Mouse (Mus musculus): ENCODE measurements around the gene Rspry1. TPM values are rescaled to one million over a fixed set of nuclear protein-coding genes. Genes with fewer than 3 reads are reported as not detected.

The Rspry1 gene
- polyA plus RNA-seq, 1 experiment from 2014 or later, result 26.0 TPM

DNA sequence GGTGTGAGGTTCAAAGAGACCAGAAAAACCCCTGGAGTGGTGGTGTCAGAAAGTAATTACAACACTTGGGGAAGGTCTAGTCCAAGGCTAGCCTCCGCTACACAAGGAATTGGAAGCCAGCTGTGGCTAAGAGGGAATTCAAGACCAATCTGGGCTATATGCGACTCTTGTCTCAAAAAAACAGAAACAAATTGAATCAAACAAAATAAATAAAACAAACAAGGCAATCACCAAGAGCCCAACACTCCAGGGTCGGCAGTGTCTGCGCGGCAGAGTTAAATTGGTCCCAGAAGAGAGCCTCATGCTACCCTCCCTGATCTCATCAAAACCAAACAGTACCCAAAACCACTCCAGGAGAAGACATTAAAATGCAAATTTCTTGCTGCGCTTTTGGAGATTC, 93.0 kb downstream of the Rspry1 start:
- H3K9ac ChIP-seq, result no peak overlapping the region
- no peak overlapping the region for H3K4me2 ChIP-seq
- no peak overlapping the region for H3K4me3 ChIP-seq
- peaks cover 83% of the 10 kb centered on the region for H3K27me3 ChIP-seq (replicated peaks)
- no peak for ATAC-seq (ENCODE audit: insufficient number of reproducible peaks, low FRiP score)
- H3K27ac ChIP-seq (ENCODE audit: poor library complexity, severe bottlenecking), result no peak overlapping the region
- 4% methylated on average over 6 of the region's 6 CpGs for WGBS
- H3K36me3 ChIP-seq, result no peaks in the 10 kb centered on the region
- peaks cover 15% of the 10 kb centered on the region; the same call in 1 of the 2 replicates for H3K4me1 ChIP-seq (replicated peaks)
- H3K9me3 ChIP-seq (replicated peaks), result no peaks in the 10 kb centered on the region

- peak; percentile 33 for ATAC-seq (ENCODE audit: insufficient number of reproducible peaks, low FRiP score)
- Histone ChIP-seq H3K27ac (ENCODE audit: poor library complexity, severe bottlenecking) (no peak overlapping the region), H3K9me3 (replicated peaks) (no peaks in the 10 kb centered on the region), H3K4me1 (replicated peaks) (peaks cover 15% of the 10 kb centered on the region; the same call in 1 of the 2 replicates), H3K36me3 (no peaks in the 10 kb centered on the region), H3K4me3 (peak overlapping the region; percentile 47), H3K4me2 (peak overlapping the region; percentile 71), H3K27me3 (replicated peaks) (peaks cover 84% of the 10 kb centered on the region), H3K9ac (no peak overlapping the region)
- WGBS, result under 1% methylated on average over 31 of the region's 31 CpGs
Observed at GRCm38 (mm10) chr8:94695341-94695993, 93.7 kb downstream of the Rspry1 start.

DNA sequence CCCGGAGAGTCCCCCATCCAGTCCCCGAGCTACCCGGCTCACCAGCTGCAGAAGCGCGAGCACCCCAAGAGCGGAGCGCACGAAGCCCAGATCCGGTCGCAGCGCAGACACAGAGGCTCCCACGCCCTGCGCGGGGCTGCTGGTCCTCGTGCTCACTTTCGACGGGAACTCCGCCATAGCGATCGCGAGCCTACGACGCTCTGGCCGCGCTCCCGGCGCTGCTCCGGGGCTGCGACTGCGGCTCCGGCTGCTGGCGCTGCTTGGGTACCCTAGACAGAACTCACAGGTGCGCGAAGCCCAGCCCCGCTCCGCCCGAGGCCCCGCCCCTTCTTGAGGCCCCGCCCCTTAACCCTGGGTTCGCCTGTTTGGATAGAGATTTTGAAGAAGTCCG, 94.3 kb downstream of the Rspry1 start, which contains the start of gene Pllp:
TSS of gene Pllp (minus strand) at position 285 of the 391 bp plus-strand sequence.
- Histone ChIP-seq H3K36me3 (no peaks in the 10 kb centered on the region), H3K4me3 (peak within 1 kb of the TSS; percentile 47), H3K9me3 (replicated peaks) (no peaks in the 10 kb centered on the region), H3K4me1 (replicated peaks) (peaks cover 15% of the 10 kb centered on the region; the same call in 1 of the 2 replicates), H3K27me3 (replicated peaks) (peaks cover 79% of the 10 kb centered on the region), H3K9ac (no peak within 1 kb of the TSS), H3K4me2 (peak within 1 kb of the TSS; percentile 71), H3K27ac (ENCODE audit: poor library complexity, severe bottlenecking) (no peak within 1 kb of the TSS)
- ATAC-seq (ENCODE audit: insufficient number of reproducible peaks, low FRiP score), result peak; percentile 72
- under 1% methylated on average over 41 of the region's 41 CpGs for WGBS

- Histone ChIP-seq H3K4me1 (replicated peaks) (peaks cover 15% of the 10 kb centered on the region; the same call in 1 of the 2 replicates), H3K36me3 (no peaks in the 10 kb centered on the region), H3K4me2 (0 out of 2 replicates have a peak overlapping the region, but pooled peaks have one; percentile 71), H3K9ac (no peak overlapping the region), H3K4me3 (peak overlapping the region; percentile 47), H3K27ac (ENCODE audit: poor library complexity, severe bottlenecking) (no peak overlapping the region), H3K9me3 (replicated peaks) (no peaks in the 10 kb centered on the region), H3K27me3 (replicated peaks) (peaks cover 76% of the 10 kb centered on the region)
- WGBS, result 45% methylated on average over 3 of the region's 3 CpGs
- ATAC-seq (ENCODE audit: insufficient number of reproducible peaks, low FRiP score), result no peak
Observed at GRCm38 (mm10) chr8:94696566-94696965, 94.8 kb downstream of the Rspry1 start.

DNA sequence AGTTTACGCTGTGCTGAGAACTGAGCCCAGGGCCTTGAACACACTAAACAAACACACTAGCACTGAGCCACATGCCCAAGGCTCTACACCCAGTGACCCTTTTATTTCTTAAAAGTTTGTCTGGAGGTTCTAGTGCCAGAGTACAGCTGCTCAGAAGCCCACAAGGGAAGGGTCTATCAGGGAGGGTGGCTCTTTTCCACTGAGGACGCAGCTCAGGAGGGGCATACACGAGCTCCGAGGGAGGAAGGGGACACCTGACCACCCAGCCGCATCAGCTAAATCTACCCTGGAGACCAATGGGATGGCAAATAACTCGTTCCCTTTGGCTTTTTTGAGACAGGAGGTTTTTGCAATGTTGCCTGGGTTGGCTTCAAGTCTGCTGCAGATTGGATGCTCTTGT, 96.2 kb downstream of the Rspry1 start:
- H3K9ac ChIP-seq, result no peak overlapping the region
- no peak for ATAC-seq (ENCODE audit: insufficient number of reproducible peaks, low FRiP score)
- no peaks in the 10 kb centered on the region for H3K36me3 ChIP-seq
- H3K4me1 ChIP-seq (replicated peaks), result peaks cover 15% of the 10 kb centered on the region; the same call in 1 of the 2 replicates
- no peaks in the 10 kb centered on the region for H3K9me3 ChIP-seq (replicated peaks)
- peaks cover 63% of the 10 kb centered on the region for H3K27me3 ChIP-seq (replicated peaks)
- no peak overlapping the region for H3K27ac ChIP-seq (ENCODE audit: poor library complexity, severe bottlenecking)
- no peak overlapping the region for H3K4me3 ChIP-seq
- H3K4me2 ChIP-seq, result no peak overlapping the region
- 73% methylated on average over 6 of the region's 6 CpGs for WGBS

- H3K4me2 ChIP-seq, result no peak overlapping the region
- no peak overlapping the region for H3K27ac ChIP-seq (ENCODE audit: poor library complexity, severe bottlenecking)
- peaks cover 49% of the 10 kb centered on the region for H3K27me3 ChIP-seq (replicated peaks)
- H3K9ac ChIP-seq, result no peak overlapping the region
- H3K4me3 ChIP-seq, result no peak overlapping the region
- no peak for ATAC-seq (ENCODE audit: insufficient number of reproducible peaks, low FRiP score)
- no peaks in the 10 kb centered on the region for H3K36me3 ChIP-seq
- no peaks in the 10 kb centered on the region for H3K9me3 ChIP-seq (replicated peaks)
- H3K4me1 ChIP-seq (replicated peaks), result peaks cover 16% of the 10 kb centered on the region; the same call in 1 of the 2 replicates
- 70% methylated on average over 16 of the region's 16 CpGs for WGBS
Observed at GRCm38 (mm10) chr8:94699366-94699765, 97.6 kb downstream of the Rspry1 start.

DNA sequence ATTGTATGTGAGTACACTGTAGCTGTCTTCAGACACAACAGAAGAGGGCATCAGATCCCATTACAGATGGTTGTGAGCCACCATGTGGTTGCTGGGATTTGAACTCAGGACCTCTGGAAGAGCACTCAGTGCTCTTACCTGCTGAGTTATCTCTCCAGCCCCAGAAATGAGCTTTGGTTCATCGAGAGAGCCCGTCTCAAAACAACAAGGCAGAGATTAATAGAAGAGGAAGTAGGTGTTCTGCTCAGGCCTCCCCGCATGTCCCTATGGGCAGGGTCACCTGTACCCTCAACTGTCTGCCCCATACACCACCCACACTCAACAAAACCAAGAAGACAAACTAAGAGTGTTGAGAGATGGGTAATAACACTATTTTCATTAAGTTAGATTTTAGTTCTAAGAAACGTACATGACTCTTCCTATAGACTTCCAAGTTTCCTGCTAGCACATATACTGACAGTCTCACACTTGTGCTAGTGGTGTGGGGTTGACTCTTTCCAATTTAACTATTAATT, 98.7 kb downstream of the Rspry1 start:
- peaks cover 38% of the 10 kb centered on the region for H3K27me3 ChIP-seq (replicated peaks)
- ATAC-seq (ENCODE audit: insufficient number of reproducible peaks, low FRiP score), result no peak
- no peaks in the 10 kb centered on the region for H3K36me3 ChIP-seq
- H3K9ac ChIP-seq, result no peak overlapping the region
- 72% methylated on average over 4 of the region's 4 CpGs for WGBS
- H3K9me3 ChIP-seq (replicated peaks), result no peaks in the 10 kb centered on the region
- peaks cover 20% of the 10 kb centered on the region for H3K4me1 ChIP-seq (replicated peaks)
- no peak overlapping the region for H3K27ac ChIP-seq (ENCODE audit: poor library complexity, severe bottlenecking)
- H3K4me3 ChIP-seq, result no peak overlapping the region
- no peak overlapping the region for H3K4me2 ChIP-seq

DNA sequence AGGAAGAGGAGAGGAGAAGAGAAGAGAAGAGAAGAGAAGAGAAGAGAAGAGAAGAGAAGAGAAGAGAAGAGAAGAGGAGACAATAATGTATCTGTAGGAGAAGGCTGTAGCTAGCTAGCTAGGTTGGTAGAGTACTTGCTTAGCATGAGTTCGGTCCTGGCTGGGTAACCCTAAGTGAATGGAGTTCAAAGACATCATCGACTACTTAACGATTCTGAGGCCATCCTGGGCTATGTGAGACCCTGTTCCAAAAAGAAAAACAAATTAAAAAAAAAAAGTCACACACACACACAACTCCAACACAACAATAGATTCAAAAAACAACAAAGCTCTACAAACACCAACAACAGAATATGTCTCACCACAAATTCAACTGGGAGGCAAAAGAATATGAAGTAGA, 100.4 kb downstream of the Rspry1 start:
- Histone ChIP-seq H3K27ac (ENCODE audit: poor library complexity, severe bottlenecking) (no peak overlapping the region), H3K9me3 (replicated peaks) (no peaks in the 10 kb centered on the region), H3K4me2 (peak overlapping the region; percentile 65), H3K9ac (no peak overlapping the region), H3K4me1 (replicated peaks) (peaks cover 26% of the 10 kb centered on the region), H3K4me3 (peak overlapping the region; percentile 52; the same call in 1 of the 2 replicates), H3K36me3 (no peaks in the 10 kb centered on the region), H3K27me3 (replicated peaks) (peaks cover 21% of the 10 kb centered on the region)
- WGBS, result 68% methylated on average over 3 of the region's 3 CpGs
- ATAC-seq (ENCODE audit: insufficient number of reproducible peaks, low FRiP score), result no peak

DNA sequence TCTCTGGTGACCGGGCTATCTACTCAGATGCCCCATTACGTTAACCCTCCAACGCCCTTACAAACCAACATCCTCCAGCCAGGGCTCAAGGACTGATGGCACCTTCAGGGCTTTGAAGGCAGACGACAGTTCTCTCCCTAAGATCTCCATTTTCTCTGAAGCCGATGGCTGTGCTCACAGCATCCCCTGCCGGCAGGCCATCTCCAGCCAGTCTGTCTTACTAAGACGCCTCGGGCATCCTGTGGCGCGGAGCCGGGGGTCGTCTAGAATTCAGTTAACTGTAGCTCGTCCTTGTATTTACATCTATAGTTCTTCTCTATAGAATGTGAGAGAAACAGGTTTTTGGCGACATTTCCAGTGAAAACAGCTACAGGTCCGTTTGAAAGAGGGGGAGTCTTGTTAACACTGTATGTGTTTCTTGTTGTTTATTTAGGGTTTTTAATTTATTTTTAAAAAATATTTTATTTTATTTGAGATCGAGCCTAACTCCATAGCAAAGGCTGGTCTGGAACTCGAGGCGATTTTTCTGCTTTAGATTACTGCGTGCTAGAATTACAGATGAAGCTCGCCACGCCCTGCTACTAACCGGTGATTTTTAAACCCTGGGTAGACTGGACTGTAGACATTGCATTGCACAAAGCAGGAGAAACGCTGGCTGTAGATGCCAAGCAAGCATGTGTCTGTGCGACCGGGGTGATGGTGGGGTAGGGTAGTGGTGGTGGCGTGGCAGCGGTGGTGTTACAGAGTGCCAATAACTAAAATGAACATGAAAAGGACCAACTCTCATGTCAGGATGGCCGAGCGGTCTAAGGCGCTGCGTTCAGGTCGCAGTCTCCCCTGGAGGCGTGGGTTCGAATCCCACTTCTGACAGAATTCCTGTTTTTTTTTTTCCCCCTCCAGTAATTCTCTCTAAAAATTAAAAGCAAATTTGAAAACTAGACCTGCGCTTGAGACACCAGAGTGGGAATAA, 101.4 kb downstream of the Rspry1 start:
- Histone ChIP-seq H3K27me3 (replicated peaks) (peaks cover 13% of the 10 kb centered on the region), H3K4me3 (peak overlapping the region; percentile 52), H3K27ac (ENCODE audit: poor library complexity, severe bottlenecking) (no peak overlapping the region), H3K9me3 (replicated peaks) (no peaks in the 10 kb centered on the region), H3K4me2 (peak overlapping the region; percentile 65), H3K36me3 (no peaks in the 10 kb centered on the region), H3K9ac (peak overlapping the region; percentile 42; the same call in 1 of the 2 replicates), H3K4me1 (replicated peaks) (peaks cover 28% of the 10 kb centered on the region)
- WGBS, result under 1% methylated on average over 35 of the region's 35 CpGs
- peak; percentile 88 for ATAC-seq (ENCODE audit: insufficient number of reproducible peaks, low FRiP score)

DNA sequence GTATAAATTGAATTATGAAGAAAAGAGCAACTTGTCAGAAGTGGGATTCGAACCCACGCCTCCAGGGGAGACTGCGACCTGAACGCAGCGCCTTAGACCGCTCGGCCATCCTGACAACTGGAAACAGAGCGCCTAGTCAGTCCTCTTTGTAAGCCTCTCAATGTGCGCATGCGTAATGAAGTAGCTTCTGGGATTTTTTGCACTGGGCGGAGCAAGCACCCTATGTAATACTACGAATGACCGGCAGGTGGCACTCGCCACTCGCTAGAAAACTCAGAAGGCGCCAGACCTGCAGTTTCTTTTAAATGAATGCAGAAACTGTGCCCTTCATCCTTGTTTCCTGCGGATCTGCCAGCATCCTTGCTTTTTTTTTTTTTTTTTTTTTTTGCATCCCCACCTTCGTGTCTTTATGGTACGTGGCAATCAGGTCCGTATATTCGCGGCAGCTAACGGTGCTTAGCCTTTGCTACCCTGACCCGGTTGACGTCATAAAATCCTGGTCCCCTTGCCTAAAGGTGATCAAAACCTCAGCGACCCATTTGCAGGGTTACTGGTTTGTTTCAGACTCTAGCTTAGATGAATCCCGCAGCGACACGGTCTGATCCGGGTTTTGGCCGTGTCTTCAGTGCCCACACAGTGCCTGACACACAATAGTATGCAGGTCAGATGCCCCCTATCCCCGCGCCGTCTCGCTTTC, 102.4 kb downstream of the Rspry1 start:
- no peaks in the 10 kb centered on the region for H3K9me3 ChIP-seq (replicated peaks)
- peak; percentile 90 for ATAC-seq (ENCODE audit: insufficient number of reproducible peaks, low FRiP score)
- H3K27me3 ChIP-seq (replicated peaks), result peaks cover 8% of the 10 kb centered on the region; the same call in 1 of the 2 replicates
- H3K36me3 ChIP-seq, result no peaks in the 10 kb centered on the region
- H3K4me3 ChIP-seq, result peak overlapping the region; percentile 55
- H3K9ac ChIP-seq, result peak overlapping the region; percentile 62
- H3K27ac ChIP-seq (ENCODE audit: poor library complexity, severe bottlenecking), result no peak overlapping the region
- under 1% methylated on average over 35 of the region's 35 CpGs for WGBS
- peaks cover 28% of the 10 kb centered on the region for H3K4me1 ChIP-seq (replicated peaks)
- H3K4me2 ChIP-seq, result peak overlapping the region; percentile 87

Measured in heart, embryonic 12.5 days (tissue).